Mouse (Mus musculus): ENCODE data around the gene Syne2. TPM values are rescaled to one million over a fixed set of nuclear protein-coding genes. Genes with fewer than 3 reads are reported as not detected.

The Syne2 gene
- polyA plus RNA-seq, 1 experiment from 2014 or later: 36.6 TPM

GRCm38 (mm10) chr12:75822122-75822521, 4.2 kb downstream of the Syne2 start:
- 23% methylated on average over 6 of the region's 6 CpGs for WGBS
- Histone ChIP-seq H3K4me2 (ENCODE audit: low read depth, low read length) (no peak overlapping the region), H3K4me3 (ENCODE audit: low read depth, low read length) (no peak overlapping the region), H3K27me3 (replicated peaks; ENCODE audit: control insufficient read depth, insufficient read depth, low read length) (no peaks in the 10 kb centered on the region), H3K36me3 (ENCODE audit: control insufficient read depth, insufficient read depth, low read length) (no peaks in the 10 kb centered on the region), H3K9ac (ENCODE audit: low read depth, low read length) (no peak overlapping the region), H3K27ac (replicated peaks; ENCODE audit: low read depth, low read length) (no peak overlapping the region), H3K4me1 (ENCODE audit: control insufficient read depth, insufficient read depth, low read length) (peaks cover 12% of the 10 kb centered on the region), H3K9me3 (ENCODE audit: control insufficient read depth, low read length) (no peaks in the 10 kb centered on the region)
- DNase-seq (ENCODE audit: low spot score) (no peak), ATAC-seq (ENCODE audit: low read depth) (no peak)

GRCm38 (mm10) chr12:75823475-75823874, 5.5 kb downstream of the Syne2 start:
- WGBS: 89% methylated on average over 6 of the region's 6 CpGs
- Histone ChIP-seq H3K36me3 (ENCODE audit: control insufficient read depth, insufficient read depth, low read length) (no peaks in the 10 kb centered on the region), H3K9me3 (ENCODE audit: control insufficient read depth, low read length) (no peaks in the 10 kb centered on the region), H3K27ac (replicated peaks; ENCODE audit: low read depth, low read length) (no peak overlapping the region), H3K9ac (ENCODE audit: low read depth, low read length) (no peak overlapping the region), H3K27me3 (replicated peaks; ENCODE audit: control insufficient read depth, insufficient read depth, low read length) (0 out of 2 replicates have a peak, but pooled peaks cover 2% of the 10 kb centered on the region), H3K4me3 (ENCODE audit: low read depth, low read length) (no peak overlapping the region), H3K4me1 (ENCODE audit: control insufficient read depth, insufficient read depth, low read length) (peaks cover 17% of the 10 kb centered on the region), H3K4me2 (ENCODE audit: low read depth, low read length) (no peak overlapping the region)
- ATAC-seq (ENCODE audit: low read depth): no peak
- no peak for DNase-seq (ENCODE audit: low spot score)

GRCm38 (mm10) chr12:75825458-75825857, 7.5 kb downstream of the Syne2 start:
- H3K27me3 ChIP-seq (replicated peaks; ENCODE audit: control insufficient read depth, insufficient read depth, low read length): 0 out of 2 replicates have a peak, but pooled peaks cover 3% of the 10 kb centered on the region

GRCm38 (mm10) chr12:75826699-75827353, 8.9 kb downstream of the Syne2 start:
- Histone ChIP-seq H3K27me3 (replicated peaks; ENCODE audit: control insufficient read depth, insufficient read depth, low read length) (0 out of 2 replicates have a peak, but pooled peaks cover 3% of the 10 kb centered on the region), H3K27ac (replicated peaks; ENCODE audit: low read depth, low read length) (no peak overlapping the region), H3K4me1 (ENCODE audit: control insufficient read depth, insufficient read depth, low read length) (peaks cover 11% of the 10 kb centered on the region), H3K4me2 (ENCODE audit: low read depth, low read length) (peak overlapping the region; percentile 7; the same call in 1 of the 2 replicates), H3K36me3 (ENCODE audit: control insufficient read depth, insufficient read depth, low read length) (no peaks in the 10 kb centered on the region), H3K9me3 (ENCODE audit: control insufficient read depth, low read length) (no peaks in the 10 kb centered on the region), H3K4me3 (ENCODE audit: low read depth, low read length) (no peak overlapping the region), H3K9ac (ENCODE audit: low read depth, low read length) (no peak overlapping the region)
- 35% methylated on average over 10 of the region's 10 CpGs for WGBS
- DNase-seq (ENCODE audit: low spot score) (peak; percentile 27), ATAC-seq (ENCODE audit: low read depth) (no peak)

More at GRCm38 (mm10) chr12:75825458-75825857, 7.5 kb downstream of the Syne2 start:
- H3K9me3 ChIP-seq (ENCODE audit: control insufficient read depth, low read length): no peaks in the 10 kb centered on the region
- H3K27ac ChIP-seq (replicated peaks; ENCODE audit: low read depth, low read length): no peak overlapping the region
- 86% methylated on average over 7 of the region's 7 CpGs for WGBS
- H3K4me3 ChIP-seq (ENCODE audit: low read depth, low read length): no peak overlapping the region
- H3K9ac ChIP-seq (ENCODE audit: low read depth, low read length): no peak overlapping the region
- no peaks in the 10 kb centered on the region for H3K36me3 ChIP-seq (ENCODE audit: control insufficient read depth, insufficient read depth, low read length)
- no peak for ATAC-seq (ENCODE audit: low read depth)
- no peak overlapping the region for H3K4me2 ChIP-seq (ENCODE audit: low read depth, low read length)
- peaks cover 11% of the 10 kb centered on the region for H3K4me1 ChIP-seq (ENCODE audit: control insufficient read depth, insufficient read depth, low read length)
- DNase-seq (ENCODE audit: low spot score): no peak

GRCm38 (mm10) chr12:75827751-75828150, 9.8 kb downstream of the Syne2 start:
- H3K36me3 ChIP-seq (ENCODE audit: control insufficient read depth, insufficient read depth, low read length): no peaks in the 10 kb centered on the region
- H3K9me3 ChIP-seq (ENCODE audit: control insufficient read depth, low read length): no peaks in the 10 kb centered on the region
- WGBS: 68% methylated on average over 15 of the region's 15 CpGs
- H3K4me3 ChIP-seq (ENCODE audit: low read depth, low read length): no peak overlapping the region
- 0 out of 2 replicates have a peak, but pooled peaks cover 3% of the 10 kb centered on the region for H3K27me3 ChIP-seq (replicated peaks; ENCODE audit: control insufficient read depth, insufficient read depth, low read length)
- DNase-seq (ENCODE audit: low spot score): peak; percentile 32
- 0 out of 2 replicates have a peak overlapping the region, but pooled peaks have one; percentile 7 for H3K4me2 ChIP-seq (ENCODE audit: low read depth, low read length)
- no peak for ATAC-seq (ENCODE audit: low read depth)
- no peak overlapping the region for H3K9ac ChIP-seq (ENCODE audit: low read depth, low read length)
- H3K27ac ChIP-seq (replicated peaks; ENCODE audit: low read depth, low read length): no peak overlapping the region
- peaks cover 11% of the 10 kb centered on the region for H3K4me1 ChIP-seq (ENCODE audit: control insufficient read depth, insufficient read depth, low read length)

GRCm38 (mm10) chr12:75829616-75830015, 11.7 kb downstream of the Syne2 start:
- Histone ChIP-seq H3K4me1 (ENCODE audit: control insufficient read depth, insufficient read depth, low read length) (peaks cover 27% of the 10 kb centered on the region), H3K36me3 (ENCODE audit: control insufficient read depth, insufficient read depth, low read length) (no peaks in the 10 kb centered on the region), H3K9ac (ENCODE audit: low read depth, low read length) (no peak overlapping the region), H3K27me3 (replicated peaks; ENCODE audit: control insufficient read depth, insufficient read depth, low read length) (0 out of 2 replicates have a peak, but pooled peaks cover 3% of the 10 kb centered on the region), H3K4me3 (ENCODE audit: low read depth, low read length) (no peak overlapping the region), H3K9me3 (ENCODE audit: control insufficient read depth, low read length) (no peaks in the 10 kb centered on the region), H3K4me2 (ENCODE audit: low read depth, low read length) (no peak overlapping the region), H3K27ac (replicated peaks; ENCODE audit: low read depth, low read length) (no peak overlapping the region)
- ATAC-seq (ENCODE audit: low read depth) (no peak), DNase-seq (ENCODE audit: low spot score) (no peak)
- WGBS: 65% methylated on average over 5 of the region's 5 CpGs

- ATAC-seq (ENCODE audit: low read depth): peak; percentile 32; the same call in 1 of the 2 replicates
These were observed 15.4 kb downstream of the Syne2 start for GRCm38 (mm10) chr12:75833149-75833959.

GRCm38 (mm10) chr12:75833960-75834729, 16.2 kb downstream of the Syne2 start:
- peaks cover 19% of the 10 kb centered on the region for H3K4me1 ChIP-seq (ENCODE audit: control insufficient read depth, insufficient read depth, low read length)

More at GRCm38 (mm10) chr12:75833149-75833959, 15.4 kb downstream of the Syne2 start:
- Histone ChIP-seq H3K27me3 (replicated peaks; ENCODE audit: control insufficient read depth, insufficient read depth, low read length) (0 out of 2 replicates have a peak, but pooled peaks cover 2% of the 10 kb centered on the region), H3K9me3 (ENCODE audit: control insufficient read depth, low read length) (no peaks in the 10 kb centered on the region), H3K4me3 (ENCODE audit: low read depth, low read length) (no peak overlapping the region), H3K27ac (replicated peaks; ENCODE audit: low read depth, low read length) (peak overlapping the region; percentile 28; the same call in 1 of the 2 replicates), H3K4me1 (ENCODE audit: control insufficient read depth, insufficient read depth, low read length) (peaks cover 19% of the 10 kb centered on the region), H3K9ac (ENCODE audit: low read depth, low read length) (no peak overlapping the region), H3K36me3 (ENCODE audit: control insufficient read depth, insufficient read depth, low read length) (no peaks in the 10 kb centered on the region), H3K4me2 (ENCODE audit: low read depth, low read length) (peak overlapping the region; percentile 40)
- peak; percentile 58 for DNase-seq (ENCODE audit: low spot score)
- WGBS: 36% methylated on average over 12 of the region's 12 CpGs

More at GRCm38 (mm10) chr12:75833960-75834729, 16.2 kb downstream of the Syne2 start:
- Histone ChIP-seq H3K36me3 (ENCODE audit: control insufficient read depth, insufficient read depth, low read length) (no peaks in the 10 kb centered on the region), H3K4me3 (ENCODE audit: low read depth, low read length) (no peak overlapping the region), H3K27ac (replicated peaks; ENCODE audit: low read depth, low read length) (no peak overlapping the region), H3K4me2 (ENCODE audit: low read depth, low read length) (peak overlapping the region; percentile 40), H3K27me3 (replicated peaks; ENCODE audit: control insufficient read depth, insufficient read depth, low read length) (no peaks in the 10 kb centered on the region), H3K9ac (ENCODE audit: low read depth, low read length) (no peak overlapping the region), H3K9me3 (ENCODE audit: control insufficient read depth, low read length) (no peaks in the 10 kb centered on the region)
- ATAC-seq (ENCODE audit: low read depth): peak; percentile 78
- peak; percentile 84 for DNase-seq (ENCODE audit: low spot score)
- 19% methylated on average over 14 of the region's 14 CpGs for WGBS
